Mouse (Mus musculus): ENCODE measurements at regions not wholly inside any gene's neighbourhood (a gene's known extent, or its start where the extent isn't known, plus 50 kb on each side); places are given as distances from the start of the nearest gene placed in this dataset.

GRCm38 (mm10) chr1:163505035-163505434, 101.6 kb upstream of the Gorab start:
- Histone ChIP-seq H3K4me3 (ENCODE audit: control insufficient read depth, low read depth, low read length) (no peak overlapping the region), H3K4me1 (ENCODE audit: control insufficient read depth, insufficient read depth, low read length) (no peaks in the 10 kb centered on the region), H3K27ac (ENCODE audit: control insufficient read depth, insufficient read depth, low read depth, low read length) (no peak overlapping the region), H3K27me3 (ENCODE audit: control insufficient read depth, insufficient read depth, low read length) (no peaks in the 10 kb centered on the region), H3K36me3 (ENCODE audit: control insufficient read depth, insufficient read depth, low read length) (no peaks in the 10 kb centered on the region)
- TF ChIP-seq POLR2A (IDR thresholded peaks at IDR 0.05; ENCODE audit: control insufficient read depth, low read depth, low read length), result no peak
- TF ChIP-seq CTCF (IDR thresholded peaks at IDR 0.05; ENCODE audit: control insufficient read depth, insufficient read depth, insufficient replicate concordance, low read depth, low read length), result no peak

GRCm38 (mm10) chr1:163502557-163502956, 99.1 kb upstream of the Gorab start:
- Histone ChIP-seq H3K27ac (ENCODE audit: control insufficient read depth, insufficient read depth, low read depth, low read length) (no peak overlapping the region), H3K4me3 (ENCODE audit: control insufficient read depth, low read depth, low read length) (no peak overlapping the region), H3K36me3 (ENCODE audit: control insufficient read depth, insufficient read depth, low read length) (no peaks in the 10 kb centered on the region), H3K4me1 (ENCODE audit: control insufficient read depth, insufficient read depth, low read length) (no peaks in the 10 kb centered on the region), H3K27me3 (ENCODE audit: control insufficient read depth, insufficient read depth, low read length) (no peaks in the 10 kb centered on the region)
- TF ChIP-seq POLR2A (IDR thresholded peaks at IDR 0.05; ENCODE audit: control insufficient read depth, low read depth, low read length), result no peak
- TF ChIP-seq CTCF (IDR thresholded peaks at IDR 0.05; ENCODE audit: control insufficient read depth, insufficient read depth, insufficient replicate concordance, low read depth, low read length), result no peak

DNA sequence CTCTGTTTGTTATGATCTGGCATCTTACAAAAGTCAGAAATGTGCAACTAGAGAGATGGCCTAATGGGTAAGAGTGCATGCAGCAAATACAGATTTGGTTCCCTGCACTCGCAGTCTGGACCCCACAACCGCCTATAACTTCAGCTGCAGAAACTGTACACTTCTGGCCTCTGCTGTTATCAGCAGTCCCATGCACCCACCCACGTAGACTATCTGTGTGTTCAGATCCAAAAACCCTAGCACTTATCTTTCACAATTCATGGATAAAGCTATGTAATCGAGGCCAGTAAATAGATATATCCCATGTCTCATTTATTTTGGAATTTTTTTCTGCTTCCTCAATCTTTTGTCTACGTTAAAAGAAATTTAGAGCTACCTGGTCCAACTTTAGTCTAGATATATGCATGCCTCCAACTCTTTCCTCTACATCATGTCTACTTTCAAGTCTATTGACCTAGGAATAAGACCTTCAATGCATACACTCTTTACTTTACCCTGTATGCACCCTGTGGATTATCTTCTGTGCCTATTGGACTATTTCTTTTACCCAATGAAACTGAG, 95.0 kb upstream of the Gorab start:
- Histone ChIP-seq H3K4me1 (ENCODE audit: control insufficient read depth, insufficient read depth, low read length) (no peaks in the 10 kb centered on the region), H3K4me3 (ENCODE audit: control insufficient read depth, low read depth, low read length) (no peak overlapping the region), H3K27me3 (ENCODE audit: control insufficient read depth, insufficient read depth, low read length) (no peaks in the 10 kb centered on the region), H3K36me3 (ENCODE audit: control insufficient read depth, insufficient read depth, low read length) (no peaks in the 10 kb centered on the region), H3K27ac (ENCODE audit: control insufficient read depth, insufficient read depth, low read depth, low read length) (no peak overlapping the region)
- no peak for TF ChIP-seq CTCF (IDR thresholded peaks at IDR 0.05; ENCODE audit: control insufficient read depth, insufficient read depth, insufficient replicate concordance, low read depth, low read length)
- TF ChIP-seq POLR2A (IDR thresholded peaks at IDR 0.05; ENCODE audit: control insufficient read depth, low read depth, low read length), result no peak

- no peak for TF ChIP-seq POLR2A (IDR thresholded peaks at IDR 0.05; ENCODE audit: control insufficient read depth, low read depth, low read length)
- no peak for TF ChIP-seq CTCF (IDR thresholded peaks at IDR 0.05; ENCODE audit: control insufficient read depth, insufficient read depth, insufficient replicate concordance, low read depth, low read length)
- Histone ChIP-seq H3K36me3 (ENCODE audit: control insufficient read depth, insufficient read depth, low read length) (no peaks in the 10 kb centered on the region), H3K4me1 (ENCODE audit: control insufficient read depth, insufficient read depth, low read length) (no peaks in the 10 kb centered on the region), H3K27ac (ENCODE audit: control insufficient read depth, insufficient read depth, low read depth, low read length) (no peak overlapping the region), H3K4me3 (ENCODE audit: control insufficient read depth, low read depth, low read length) (no peak overlapping the region), H3K27me3 (ENCODE audit: control insufficient read depth, insufficient read depth, low read length) (no peaks in the 10 kb centered on the region)
Observed at GRCm38 (mm10) chr1:163496416-163496815, 92.9 kb upstream of the Gorab start.

DNA sequence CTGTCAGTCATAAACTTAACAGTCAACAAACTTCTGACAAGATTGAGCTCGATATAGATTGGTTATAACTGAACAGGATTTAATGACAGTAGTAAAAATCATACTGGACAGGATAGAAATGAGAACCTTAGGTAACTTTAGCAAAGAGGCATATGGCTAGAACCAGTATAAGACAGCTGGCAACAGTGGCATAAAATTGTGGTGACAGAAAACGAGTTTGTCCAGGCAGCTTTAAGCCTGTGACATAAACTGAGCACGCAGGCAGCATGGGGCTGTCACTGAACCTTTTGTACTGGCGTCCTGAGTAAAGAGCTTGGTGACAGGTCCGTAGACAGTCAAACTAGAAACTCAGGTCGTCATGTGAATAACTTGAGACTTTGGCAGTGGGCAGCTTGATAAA, 85.1 kb upstream of the Gorab start:
- Histone ChIP-seq H3K4me1 (ENCODE audit: control insufficient read depth, insufficient read depth, low read length) (no peaks in the 10 kb centered on the region), H3K27me3 (ENCODE audit: control insufficient read depth, insufficient read depth, low read length) (no peaks in the 10 kb centered on the region), H3K4me3 (ENCODE audit: control insufficient read depth, low read depth, low read length) (no peak overlapping the region), H3K27ac (ENCODE audit: control insufficient read depth, insufficient read depth, low read depth, low read length) (no peak overlapping the region), H3K36me3 (ENCODE audit: control insufficient read depth, insufficient read depth, low read length) (no peaks in the 10 kb centered on the region)
- TF ChIP-seq CTCF (IDR thresholded peaks at IDR 0.05; ENCODE audit: control insufficient read depth, insufficient read depth, insufficient replicate concordance, low read depth, low read length) (no peak), POLR2A (IDR thresholded peaks at IDR 0.05; ENCODE audit: control insufficient read depth, low read depth, low read length) (no peak)

GRCm38 (mm10) chr1:163488109-163488508, 84.6 kb upstream of the Gorab start:
- TF ChIP-seq CTCF (IDR thresholded peaks at IDR 0.05; ENCODE audit: control insufficient read depth, insufficient read depth, insufficient replicate concordance, low read depth, low read length), result no peak
- no peak for TF ChIP-seq POLR2A (IDR thresholded peaks at IDR 0.05; ENCODE audit: control insufficient read depth, low read depth, low read length)
- Histone ChIP-seq H3K36me3 (ENCODE audit: control insufficient read depth, insufficient read depth, low read length) (no peaks in the 10 kb centered on the region), H3K27ac (ENCODE audit: control insufficient read depth, insufficient read depth, low read depth, low read length) (no peak overlapping the region), H3K4me3 (ENCODE audit: control insufficient read depth, low read depth, low read length) (no peak overlapping the region), H3K4me1 (ENCODE audit: control insufficient read depth, insufficient read depth, low read length) (no peaks in the 10 kb centered on the region), H3K27me3 (ENCODE audit: control insufficient read depth, insufficient read depth, low read length) (no peaks in the 10 kb centered on the region)

GRCm38 (mm10) chr1:163483098-163483497, 79.6 kb upstream of the Gorab start:
- TF ChIP-seq CTCF (IDR thresholded peaks at IDR 0.05; ENCODE audit: control insufficient read depth, insufficient read depth, insufficient replicate concordance, low read depth, low read length), result no peak
- TF ChIP-seq POLR2A (IDR thresholded peaks at IDR 0.05; ENCODE audit: control insufficient read depth, low read depth, low read length), result no peak
- Histone ChIP-seq H3K4me3 (ENCODE audit: control insufficient read depth, low read depth, low read length) (no peak overlapping the region), H3K27me3 (ENCODE audit: control insufficient read depth, insufficient read depth, low read length) (no peaks in the 10 kb centered on the region), H3K27ac (ENCODE audit: control insufficient read depth, insufficient read depth, low read depth, low read length) (no peak overlapping the region), H3K4me1 (ENCODE audit: control insufficient read depth, insufficient read depth, low read length) (no peaks in the 10 kb centered on the region), H3K36me3 (ENCODE audit: control insufficient read depth, insufficient read depth, low read length) (no peaks in the 10 kb centered on the region)
